Mouse (Mus musculus): ENCODE measurements around the gene Atrn. TPM values are rescaled to one million over a fixed set of nuclear protein-coding genes. Genes with fewer than 3 reads are reported as not detected.

The Atrn gene
- polyA plus RNA-seq (2014; fragmentation: Nextera tagmentation; extraction: Ambion mirVana), result 9.4 and 11.4 TPM in 2 replicates

GRCm38 (mm10) chr2:130905751-130906583 is at the start of gene Atrn, which contains the start of gene 4930402H24Rik:
TSS of gene Atrn (plus strand) at chr2:130906495.
TSS of gene 4930402H24Rik (minus strand) at chr2:130906406.
- Histone ChIP-seq H3K27ac (replicated peaks; ENCODE audit: low read depth, low read length) (peak within 1 kb of the TSS; percentile 68), H3K4me3 (ENCODE audit: low read depth, low read length) (peak within 1 kb of the TSS; percentile 99), H3K9me3 (ENCODE audit: control insufficient read depth, low read length) (no peaks in the 10 kb centered on the region), H3K4me2 (ENCODE audit: low read depth, low read length) (peak within 1 kb of the TSS; percentile 66), H3K9ac (ENCODE audit: low read depth, low read length) (peak within 1 kb of the TSS; percentile 94), H3K36me3 (ENCODE audit: control insufficient read depth, insufficient read depth, low read length) (no peaks in the 10 kb centered on the region), H3K27me3 (replicated peaks; ENCODE audit: control insufficient read depth, insufficient read depth, low read length) (no peaks in the 10 kb centered on the region), H3K4me1 (ENCODE audit: control insufficient read depth, insufficient read depth, low read length) (peaks cover 18% of the 10 kb centered on the region)
- DNase-seq (ENCODE audit: low spot score) (peak; percentile 97), ATAC-seq (ENCODE audit: low read depth) (peak; percentile 99)
- WGBS, result 9% methylated on average over 33 of the region's 50 CpGs

- Histone ChIP-seq H3K27me3 (replicated peaks; ENCODE audit: control insufficient read depth, insufficient read depth, low read length) (no peaks in the 10 kb centered on the region), H3K4me3 (ENCODE audit: low read depth, low read length) (no peak overlapping the region), H3K4me1 (ENCODE audit: control insufficient read depth, insufficient read depth, low read length) (no peaks in the 10 kb centered on the region), H3K27ac (replicated peaks; ENCODE audit: low read depth, low read length) (no peak overlapping the region), H3K36me3 (ENCODE audit: control insufficient read depth, insufficient read depth, low read length) (no peaks in the 10 kb centered on the region), H3K9me3 (ENCODE audit: control insufficient read depth, low read length) (no peaks in the 10 kb centered on the region), H3K9ac (ENCODE audit: low read depth, low read length) (no peak overlapping the region), H3K4me2 (ENCODE audit: low read depth, low read length) (no peak overlapping the region)
- ATAC-seq (ENCODE audit: low read depth), result no peak
- whole genome bisulfite sequencing, result 82% methylated on average over 3 of the region's 3 CpGs
- DNase-seq (ENCODE audit: low spot score), result peak; percentile 9
These were observed 44.2 kb upstream of the Atrn start for GRCm38 (mm10) chr2:130862091-130862490.

- Histone ChIP-seq H3K27ac (replicated peaks; ENCODE audit: low read depth, low read length) (no peak overlapping the region), H3K4me3 (ENCODE audit: low read depth, low read length) (no peak overlapping the region), H3K4me1 (ENCODE audit: control insufficient read depth, insufficient read depth, low read length) (no peaks in the 10 kb centered on the region), H3K9ac (ENCODE audit: low read depth, low read length) (no peak overlapping the region), H3K27me3 (replicated peaks; ENCODE audit: control insufficient read depth, insufficient read depth, low read length) (no peaks in the 10 kb centered on the region), H3K9me3 (ENCODE audit: control insufficient read depth, low read length) (no peaks in the 10 kb centered on the region), H3K36me3 (ENCODE audit: control insufficient read depth, insufficient read depth, low read length) (no peaks in the 10 kb centered on the region), H3K4me2 (ENCODE audit: low read depth, low read length) (no peak overlapping the region)
- ATAC-seq (ENCODE audit: low read depth) (no peak), DNase-seq (ENCODE audit: low spot score) (no peak)
- 89% methylated on average over 5 of the region's 5 CpGs for WGBS
These were observed 35.4 kb upstream of the Atrn start for GRCm38 (mm10) chr2:130870916-130871315.

- H3K27me3 ChIP-seq (replicated peaks; ENCODE audit: control insufficient read depth, insufficient read depth, low read length), result no peaks in the 10 kb centered on the region
These were observed 28.9 kb upstream of the Atrn start for GRCm38 (mm10) chr2:130877376-130877775.

GRCm38 (mm10) chr2:130886983-130887382 is 19.3 kb upstream of the Atrn start:
- Histone ChIP-seq H3K9ac (ENCODE audit: low read depth, low read length) (no peak overlapping the region), H3K4me2 (ENCODE audit: low read depth, low read length) (no peak overlapping the region), H3K4me3 (ENCODE audit: low read depth, low read length) (no peak overlapping the region), H3K4me1 (ENCODE audit: control insufficient read depth, insufficient read depth, low read length) (no peaks in the 10 kb centered on the region), H3K36me3 (ENCODE audit: control insufficient read depth, insufficient read depth, low read length) (0 out of 2 replicates have a peak, but pooled peaks cover 4% of the 10 kb centered on the region), H3K27ac (replicated peaks; ENCODE audit: low read depth, low read length) (no peak overlapping the region), H3K9me3 (ENCODE audit: control insufficient read depth, low read length) (no peaks in the 10 kb centered on the region), H3K27me3 (replicated peaks; ENCODE audit: control insufficient read depth, insufficient read depth, low read length) (no peaks in the 10 kb centered on the region)
- DNase-seq (ENCODE audit: low spot score) (no peak), ATAC-seq (ENCODE audit: low read depth) (no peak)

More at GRCm38 (mm10) chr2:130877376-130877775, 28.9 kb upstream of the Atrn start:
- Histone ChIP-seq H3K4me2 (ENCODE audit: low read depth, low read length) (no peak overlapping the region), H3K27ac (replicated peaks; ENCODE audit: low read depth, low read length) (no peak overlapping the region), H3K9me3 (ENCODE audit: control insufficient read depth, low read length) (no peaks in the 10 kb centered on the region), H3K36me3 (ENCODE audit: control insufficient read depth, insufficient read depth, low read length) (0 out of 2 replicates have a peak, but pooled peaks cover 5% of the 10 kb centered on the region), H3K4me3 (ENCODE audit: low read depth, low read length) (no peak overlapping the region), H3K4me1 (ENCODE audit: control insufficient read depth, insufficient read depth, low read length) (no peaks in the 10 kb centered on the region), H3K9ac (ENCODE audit: low read depth, low read length) (no peak overlapping the region)
- DNase-seq (ENCODE audit: low spot score) (no peak), ATAC-seq (ENCODE audit: low read depth) (no peak)
- 48% methylated on average over 3 of the region's 3 CpGs for WGBS

- Histone ChIP-seq H3K4me1 (ENCODE audit: control insufficient read depth, insufficient read depth, low read length) (no peaks in the 10 kb centered on the region), H3K36me3 (ENCODE audit: control insufficient read depth, insufficient read depth, low read length) (0 out of 2 replicates have a peak, but pooled peaks cover 4% of the 10 kb centered on the region), H3K4me2 (ENCODE audit: low read depth, low read length) (no peak overlapping the region), H3K9ac (ENCODE audit: low read depth, low read length) (no peak overlapping the region), H3K4me3 (ENCODE audit: low read depth, low read length) (no peak overlapping the region), H3K27me3 (replicated peaks; ENCODE audit: control insufficient read depth, insufficient read depth, low read length) (no peaks in the 10 kb centered on the region), H3K9me3 (ENCODE audit: control insufficient read depth, low read length) (no peaks in the 10 kb centered on the region), H3K27ac (replicated peaks; ENCODE audit: low read depth, low read length) (no peak overlapping the region)
- DNase-seq (ENCODE audit: low spot score) (no peak), ATAC-seq (ENCODE audit: low read depth) (no peak)
- 82% methylated on average over 1 of the region's 1 CpGs for WGBS
These were observed 18.8 kb upstream of the Atrn start for GRCm38 (mm10) chr2:130887456-130887855.

GRCm38 (mm10) chr2:130896944-130897343 is 9.4 kb upstream of the Atrn start:
- no peak for ATAC-seq (ENCODE audit: low read depth)
- Histone ChIP-seq H3K27ac (replicated peaks; ENCODE audit: low read depth, low read length) (no peak overlapping the region), H3K4me2 (ENCODE audit: low read depth, low read length) (no peak overlapping the region), H3K4me3 (ENCODE audit: low read depth, low read length) (no peak overlapping the region), H3K9ac (ENCODE audit: low read depth, low read length) (no peak overlapping the region), H3K4me1 (ENCODE audit: control insufficient read depth, insufficient read depth, low read length) (no peaks in the 10 kb centered on the region), H3K9me3 (ENCODE audit: control insufficient read depth, low read length) (no peaks in the 10 kb centered on the region), H3K27me3 (replicated peaks; ENCODE audit: control insufficient read depth, insufficient read depth, low read length) (no peaks in the 10 kb centered on the region), H3K36me3 (ENCODE audit: control insufficient read depth, insufficient read depth, low read length) (0 out of 2 replicates have a peak, but pooled peaks cover 3% of the 10 kb centered on the region)
- WGBS, result 85% methylated on average over 2 of the region's 2 CpGs
- no peak for DNase-seq (ENCODE audit: low spot score)

- Histone ChIP-seq H3K4me3 (ENCODE audit: low read depth, low read length) (no peak overlapping the region), H3K4me2 (ENCODE audit: low read depth, low read length) (no peak overlapping the region), H3K27me3 (replicated peaks; ENCODE audit: control insufficient read depth, insufficient read depth, low read length) (no peaks in the 10 kb centered on the region), H3K36me3 (ENCODE audit: control insufficient read depth, insufficient read depth, low read length) (0 out of 2 replicates have a peak, but pooled peaks cover 3% of the 10 kb centered on the region), H3K4me1 (ENCODE audit: control insufficient read depth, insufficient read depth, low read length) (no peaks in the 10 kb centered on the region), H3K27ac (replicated peaks; ENCODE audit: low read depth, low read length) (no peak overlapping the region), H3K9ac (ENCODE audit: low read depth, low read length) (no peak overlapping the region), H3K9me3 (ENCODE audit: control insufficient read depth, low read length) (no peaks in the 10 kb centered on the region)
- no peak for DNase-seq (ENCODE audit: low spot score)
- 63% methylated on average over 2 of the region's 2 CpGs for WGBS
- ATAC-seq (ENCODE audit: low read depth), result no peak
These were observed 8.4 kb upstream of the Atrn start for GRCm38 (mm10) chr2:130897856-130898255.

Measured in embryonic facial prominence, embryonic 14.5 days (tissue).